Mouse (Mus musculus): ENCODE results near the gene Gm4353. TPM values are rescaled to one million over a fixed set of nuclear protein-coding genes. Genes with fewer than 3 reads are reported as not detected.

Gene Gm4353
- polyA plus RNA-seq, 1 experiment = 9.3 TPM

- Histone ChIP-seq H3K4me3 (no peak overlapping the region), H3K4me2 (ENCODE audit: low read depth) (no peak overlapping the region), H3K27me3 (ENCODE audit: control insufficient read depth, insufficient read depth, insufficient read length) (peaks cover 10% of the 10 kb centered on the region), H3ac (ENCODE audit: control insufficient read depth, insufficient read length) (no peak overlapping the region), H3K36me3 (ENCODE audit: control insufficient read depth, insufficient read depth) (no peaks in the 10 kb centered on the region), H3K79me2 (ENCODE audit: control insufficient read depth, insufficient read depth) (no peaks in the 10 kb centered on the region)
- TF ChIP-seq CEBPB (IDR thresholded peaks at IDR 0.05; ENCODE audit: insufficient read depth, poor library complexity, severe bottlenecking) (no peak), TCF12 (IDR thresholded peaks at IDR 0.05; ENCODE audit: insufficient read depth, poor library complexity, severe bottlenecking) (no peak), E2F4 (IDR thresholded peaks at IDR 0.05; ENCODE audit: insufficient read depth) (no peak), USF1 (IDR thresholded peaks at IDR 0.05; ENCODE audit: low read depth) (no peak), SRF (IDR thresholded peaks at IDR 0.05; ENCODE audit: control insufficient read depth, insufficient read length, low read depth) (no peak)
Observed at GRCm38 (mm10) chr7:116121202-116121601, 36.8 kb upstream of the Gm4353 start.

GRCm38 (mm10) chr7:116120737-116121136 is 36.3 kb upstream of the Gm4353 start:
- Histone ChIP-seq H3K4me3 (no peak overlapping the region), H3ac (ENCODE audit: control insufficient read depth, insufficient read length) (no peak overlapping the region), H3K27me3 (ENCODE audit: control insufficient read depth, insufficient read depth, insufficient read length) (peaks cover 8% of the 10 kb centered on the region), H3K4me2 (ENCODE audit: low read depth) (no peak overlapping the region), H3K36me3 (ENCODE audit: control insufficient read depth, insufficient read depth) (no peaks in the 10 kb centered on the region), H3K79me2 (ENCODE audit: control insufficient read depth, insufficient read depth) (no peaks in the 10 kb centered on the region)
- TF ChIP-seq REST (IDR thresholded peaks at IDR 0.05; ENCODE audit: insufficient read depth, insufficient read length) = no peak
- TF ChIP-seq MYOG (IDR thresholded peaks at IDR 0.05; ENCODE audit: control insufficient read depth in 1 of 3, insufficient read depth in 1 of 3, insufficient read length in 2 of 3, low read depth in 2 of 3) = no peak
- no peak for TF ChIP-seq E2F4 (IDR thresholded peaks at IDR 0.05; ENCODE audit: insufficient read depth)
- no peak for TF ChIP-seq CEBPB (IDR thresholded peaks at IDR 0.05; ENCODE audit: insufficient read depth, poor library complexity, severe bottlenecking)
- no peak for TF ChIP-seq USF1 (IDR thresholded peaks at IDR 0.05; ENCODE audit: low read depth)
- no peak for TF ChIP-seq MAX (IDR thresholded peaks at IDR 0.05; ENCODE audit: low read depth)
- no peak for TF ChIP-seq TCF12 (IDR thresholded peaks at IDR 0.05; ENCODE audit: insufficient read depth, poor library complexity, severe bottlenecking)

GRCm38 (mm10) chr7:116119306-116119857 is 34.9 kb upstream of the Gm4353 start:
- no peak overlapping the region for H3K4me2 ChIP-seq (ENCODE audit: low read depth)
- H3ac ChIP-seq (ENCODE audit: control insufficient read depth, insufficient read length) = no peak overlapping the region
- no peaks in the 10 kb centered on the region for H3K79me2 ChIP-seq (ENCODE audit: control insufficient read depth, insufficient read depth)
- no peak overlapping the region for H3K4me3 ChIP-seq
- no peaks in the 10 kb centered on the region for H3K27me3 ChIP-seq (ENCODE audit: control insufficient read depth, insufficient read depth, insufficient read length)
- TF ChIP-seq SRF (IDR thresholded peaks at IDR 0.05; ENCODE audit: control insufficient read depth, insufficient read length, low read depth) = no peak
- TF ChIP-seq REST (IDR thresholded peaks at IDR 0.05; ENCODE audit: insufficient read depth, insufficient read length) = no peak
- no peak for TF ChIP-seq MYOG (IDR thresholded peaks at IDR 0.05; ENCODE audit: control insufficient read depth in 1 of 3, insufficient read depth in 1 of 3, insufficient read length in 2 of 3, low read depth in 2 of 3)
- no peaks in the 10 kb centered on the region for H3K36me3 ChIP-seq (ENCODE audit: control insufficient read depth, insufficient read depth)

- no peaks in the 10 kb centered on the region for H3K36me3 ChIP-seq (ENCODE audit: control insufficient read depth, insufficient read depth)
- H3K4me3 ChIP-seq = no peak overlapping the region
- no peaks in the 10 kb centered on the region for H3K27me3 ChIP-seq (ENCODE audit: control insufficient read depth, insufficient read depth, insufficient read length)
- no peak overlapping the region for H3ac ChIP-seq (ENCODE audit: control insufficient read depth, insufficient read length)
- TF ChIP-seq POLR2AphosphoS2 (IDR thresholded peaks at IDR 0.05; ENCODE audit: insufficient read length, low read depth) (no peak), TCF12 (IDR thresholded peaks at IDR 0.05; ENCODE audit: insufficient read depth, poor library complexity, severe bottlenecking) (no peak), REST (IDR thresholded peaks at IDR 0.05; ENCODE audit: insufficient read depth, insufficient read length) (no peak), E2F4 (IDR thresholded peaks at IDR 0.05; ENCODE audit: insufficient read depth) (no peak), MYOG (IDR thresholded peaks at IDR 0.05; ENCODE audit: control insufficient read depth in 1 of 3, insufficient read depth in 1 of 3, insufficient read length in 2 of 3, low read depth in 2 of 3) (no peak), CEBPB (IDR thresholded peaks at IDR 0.05; ENCODE audit: insufficient read depth, poor library complexity, severe bottlenecking) (no peak)
- no peaks in the 10 kb centered on the region for H3K79me2 ChIP-seq (ENCODE audit: control insufficient read depth, insufficient read depth)
- H3K4me2 ChIP-seq (ENCODE audit: low read depth) = no peak overlapping the region
Observed at GRCm38 (mm10) chr7:116115991-116116390, 31.6 kb upstream of the Gm4353 start.

- H3K4me2 ChIP-seq (ENCODE audit: low read depth) = no peak overlapping the region
- no peak overlapping the region for H3K4me3 ChIP-seq
- no peaks in the 10 kb centered on the region for H3K27me3 ChIP-seq (ENCODE audit: control insufficient read depth, insufficient read depth, insufficient read length)
- H3K79me2 ChIP-seq (ENCODE audit: control insufficient read depth, insufficient read depth) = no peaks in the 10 kb centered on the region
- H3K36me3 ChIP-seq (ENCODE audit: control insufficient read depth, insufficient read depth) = no peaks in the 10 kb centered on the region
- H3ac ChIP-seq (ENCODE audit: control insufficient read depth, insufficient read length) = no peak overlapping the region
- TF ChIP-seq TCF3 (IDR thresholded peaks at IDR 0.05; ENCODE audit: insufficient read length, low read depth) (no peak), POLR2A (IDR thresholded peaks at IDR 0.05; ENCODE audit: insufficient read length, low read depth) (no peak), POLR2AphosphoS2 (IDR thresholded peaks at IDR 0.05; ENCODE audit: insufficient read length, low read depth) (no peak), CEBPB (IDR thresholded peaks at IDR 0.05; ENCODE audit: insufficient read depth, poor library complexity, severe bottlenecking) (no peak), E2F4 (IDR thresholded peaks at IDR 0.05; ENCODE audit: insufficient read depth) (no peak), TCF12 (IDR thresholded peaks at IDR 0.05; ENCODE audit: insufficient read depth, poor library complexity, severe bottlenecking) (no peak), USF1 (IDR thresholded peaks at IDR 0.05; ENCODE audit: low read depth) (no peak), REST (IDR thresholded peaks at IDR 0.05; ENCODE audit: insufficient read depth, insufficient read length) (no peak), MAX (IDR thresholded peaks at IDR 0.05; ENCODE audit: low read depth) (no peak), MYOG (IDR thresholded peaks at IDR 0.05; ENCODE audit: control insufficient read depth in 1 of 3, insufficient read depth in 1 of 3, insufficient read length in 2 of 3, low read depth in 2 of 3) (no peak), SRF (IDR thresholded peaks at IDR 0.05; ENCODE audit: control insufficient read depth, insufficient read length, low read depth) (no peak), MYOD1 (IDR thresholded peaks at IDR 0.05; ENCODE audit: control insufficient read depth in 1 of 3, insufficient read length in 2 of 3, low read depth in 2 of 3) (no peak)
Observed at GRCm38 (mm10) chr7:116115216-116115930, 30.9 kb upstream of the Gm4353 start.

Data from myocyte (in vitro differentiated cells).